ENCODE assay signal across 21 mouse cellular contexts in the genomic region with DNA sequence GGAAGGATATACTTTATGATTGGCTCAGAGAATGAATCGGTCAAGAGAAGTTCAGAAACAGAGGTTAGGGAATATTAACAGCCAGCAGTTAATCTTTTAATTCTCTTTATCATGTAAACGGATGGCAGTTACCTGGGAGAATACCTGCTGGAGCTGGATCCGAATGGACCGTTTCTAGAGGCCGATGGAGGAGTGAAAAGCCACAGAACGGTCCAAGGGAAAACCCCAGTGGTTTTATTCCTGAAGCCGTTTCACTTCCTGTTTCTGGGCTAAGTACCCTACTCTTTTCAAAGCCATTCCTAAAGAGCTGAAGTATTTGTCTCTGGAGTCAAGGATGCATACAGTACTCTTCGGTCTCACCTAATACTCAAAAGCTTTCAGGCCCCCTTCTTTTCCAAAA.
DNase-seq lines count a peak whose midpoint lies in the region; ATAC-seq and TF ChIP-seq lines count a peak whose summit lies in the region.
"Had no signal": no experiment of that assay in that cellular context is flagged by ENCODE, and none has a peak within 500 bp of the region (broad histone marks: within the 10 kb centered on the region; RNA-seq: fewer than 3 reads in every experiment).

No protein-coding gene starts in this region.

- no peaks in the 10 kb centered on the region for H3K36me3 ChIP-seq in CH12.LX (replicated peaks in 1 of 2; ENCODE audit: control insufficient read depth in 1 of 2, insufficient read depth in 1 of 2, low read length in 1 of 2)
- H3K36me3 ChIP-seq: embryonic facial prominence, embryonic 10.5 days; embryonic facial prominence, embryonic 12.5 days; forebrain, embryonic 15.5 days had no signal

- TF ChIP-seq RAD21 in CH12.LX (IDR thresholded peaks at IDR 0.05; ENCODE audit: low read depth, low read length): no peak

- H3K9ac ChIP-seq in CH12.LX (ENCODE audit: insufficient read depth, low read depth): no peak overlapping the region
- H3K9ac ChIP-seq: embryonic facial prominence, embryonic 12.5 days; forebrain, embryonic 13.5 days; forebrain, embryonic 15.5 days; forebrain, postnatal 0 days had no signal

- ATAC-seq in megakaryocyte, adult 5-6 weeks (ENCODE audit: poor library complexity, severe bottlenecking): 0 out of 2 replicates have a peak, but pooled peaks have one; percentile 40
- ATAC-seq: activated CD4-positive, CD25-positive, alpha-beta regulatory T cell, adult 4 months; CD4-positive, CD25-positive, alpha-beta regulatory T cell, adult 4 months; forebrain, embryonic 13.5 days; forebrain, embryonic 15.5 days; forebrain, postnatal 0 days had no signal

- no peaks in the 10 kb centered on the region for H3K79me2 ChIP-seq in CH12.LX (replicated peaks; ENCODE audit: control insufficient read depth, extremely low read depth, insufficient read depth, poor library complexity, severe bottlenecking)

- H3K4me3 ChIP-seq in CH12.LX (replicated peaks in 1 of 3; ENCODE audit: low read depth in 2 of 3, low read length in 2 of 3, poor library complexity in 1 of 3): no peak overlapping the region
- H3K4me3 ChIP-seq: embryonic facial prominence, embryonic 10.5 days; embryonic facial prominence, embryonic 12.5 days; forebrain, embryonic 13.5 days; forebrain, embryonic 15.5 days had no signal

- TF ChIP-seq POLR2A in CH12.LX (IDR thresholded peaks at IDR 0.05; ENCODE audit: low read depth, low read length): no peak

- TF ChIP-seq CTCF in CH12.LX (conservative IDR thresholded peaks at IDR 0.05 in 1 of 2, IDR thresholded peaks at IDR 0.05 in 1 of 2; ENCODE audit: low read depth in 2 of 2, low read length in 2 of 2): no peak

- no peak overlapping the region for H3K27ac ChIP-seq in CH12.LX (ENCODE audit: insufficient read depth, low read depth)
- H3K27ac ChIP-seq: embryonic facial prominence, embryonic 10.5 days; embryonic facial prominence, embryonic 12.5 days; forebrain, embryonic 13.5 days; forebrain, embryonic 15.5 days had no signal

- peaks cover 3% of the 10 kb centered on the region for H3K9me3 ChIP-seq in CH12.LX (replicated peaks; ENCODE audit: low read length)
- H3K9me3 ChIP-seq: embryonic facial prominence, embryonic 10.5 days; embryonic facial prominence, embryonic 12.5 days; forebrain, embryonic 13.5 days; forebrain, embryonic 15.5 days had no signal

- dilution Hi-C loops in CH12.LX (cut with MboI; ENCODE audit: extremely low pct_ligation_motif_present, extremely low pct_unique_long_range_greater_than_20kb, low sequenced_read_pairs): no loop called here

- TF ChIP-seq EP300 in CH12.LX (IDR thresholded peaks at IDR 0.05; ENCODE audit: low read length): peak; percentile 91; the same call in 1 of the 2 replicates

- no peaks in the 10 kb centered on the region for H3K27me3 ChIP-seq in CH12.LX (replicated peaks)
- H3K27me3 ChIP-seq: embryonic facial prominence, embryonic 12.5 days had no signal

- in situ Hi-C loops in CH12.LX (cut with MboI; ENCODE audit: low pct_ligation_motif_present, low pct_unique_long_range_greater_than_20kb, low sequenced_read_pairs): no loop called here

- peak; percentile 42 for DNase-seq in A20 (ENCODE audit: low read depth, low spot score)
- peak; percentile 71 for DNase-seq in CH12.LX (ENCODE audit: extremely low read depth)
- no peak for DNase-seq in liver
- DNase-seq in ovary, postnatal 10 days (ENCODE audit: low spot score): no peak
- no peak for DNase-seq in gastrocnemius, adult 8-10 months (ENCODE audit: low spot score in 2 of 2)
- DNase-seq: adrenal gland, postnatal 10 days; adrenal gland, postnatal 25 days; B cell, adult 2 months; cerebellum, adult 11 months; cerebellum, adult 18-20 months; cerebellum, adult 9-10 months; cerebellum, postnatal 10 days; cerebellum, postnatal 25 days; forebrain, postnatal 0 days had no signal

- peaks cover 6 to 34% of the 10 kb centered on the region in 2 experiments for H3K4me1 ChIP-seq in CH12.LX (ENCODE audit: control insufficient read depth in 1 of 2, insufficient read depth in 2 of 2)
- H3K4me1 ChIP-seq: embryonic facial prominence, embryonic 10.5 days; embryonic facial prominence, embryonic 12.5 days; forebrain, embryonic 13.5 days; forebrain, embryonic 15.5 days had no signal

- H3K4me2 ChIP-seq in CH12.LX (ENCODE audit: insufficient read depth, low read depth, poor library complexity, severe bottlenecking): peak overlapping the region; percentile 66
- H3K4me2 ChIP-seq: embryonic facial prominence, embryonic 12.5 days; forebrain, embryonic 13.5 days; forebrain, embryonic 15.5 days had no signal

TF ChIP-seq in CH12.LX, 34 proteins besides CTCF, POLR2A, EP300 and RAD21:
- 0 out of 2 replicates have a peak, but pooled peaks have one; percentile 3 for TF ChIP-seq MEF2A (IDR thresholded peaks at IDR 0.05; ENCODE audit: borderline replicate concordance, low read depth, low read length)
- TF ChIP-seq RCOR1 (conservative IDR thresholded peaks at IDR 0.05; ENCODE audit: low read depth, low read length): peak; percentile 88
- TF ChIP-seq TBP (conservative IDR thresholded peaks at IDR 0.05; ENCODE audit: low read depth, low read length): no peak
- TF ChIP-seq IRF4 (IDR thresholded peaks at IDR 0.05; ENCODE audit: low read depth, low read length): peak; percentile 91
- TF ChIP-seq POLR2AphosphoS2 (IDR thresholded peaks at IDR 0.05; ENCODE audit: low read depth, low read length): no peak
- peak; percentile 44; the same call in 1 of the 2 replicates for TF ChIP-seq ELF1 (IDR thresholded peaks at IDR 0.05; ENCODE audit: low read depth, low read length)

Comparison
In these comparisons a context has a peak if more than half of its experiments do, and no peak if none do; other contexts are left out.
1. DNase-seq: peak in A20 (single experiment) and CH12.LX (single experiment); none in liver (single experiment), ovary, postnatal 10 days (single experiment) and gastrocnemius, adult 8-10 months (0 of 2).